Mouse (Mus musculus): ENCODE data around the gene Adh6b.
"Not testable (repeated sequence)": the region's sequence is repeated elsewhere in the genome, so short reads cannot be mapped to it uniquely, and the experiment has no call there.

The Adh6b gene

DNA sequence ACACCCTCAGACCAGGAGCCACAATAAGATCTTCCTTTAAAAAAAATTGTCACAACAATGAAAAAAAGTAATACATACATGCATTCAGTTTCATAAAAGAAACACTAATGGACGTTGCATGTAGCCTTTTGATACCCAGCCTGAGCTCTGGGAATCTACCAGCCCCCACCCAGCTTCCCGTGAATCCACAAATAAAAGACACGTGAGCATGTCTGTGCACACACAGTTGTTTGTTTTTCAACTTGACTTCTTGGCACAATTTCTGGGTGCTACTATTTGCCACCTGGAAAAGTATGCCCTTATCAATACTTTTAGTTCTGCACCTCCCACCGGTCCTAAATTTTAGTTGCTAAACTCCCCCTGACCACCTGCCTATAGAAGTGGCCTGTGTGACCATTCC, 19.1 kb downstream of the Adh6b start:
- DNase-seq (ENCODE audit: low read depth): no peak

- DNase-seq (ENCODE audit: low read depth): no peak
These were observed 21.3 kb downstream of the Adh6b start for GRCm38 (mm10) chr3:138362920-138363319.

DNA sequence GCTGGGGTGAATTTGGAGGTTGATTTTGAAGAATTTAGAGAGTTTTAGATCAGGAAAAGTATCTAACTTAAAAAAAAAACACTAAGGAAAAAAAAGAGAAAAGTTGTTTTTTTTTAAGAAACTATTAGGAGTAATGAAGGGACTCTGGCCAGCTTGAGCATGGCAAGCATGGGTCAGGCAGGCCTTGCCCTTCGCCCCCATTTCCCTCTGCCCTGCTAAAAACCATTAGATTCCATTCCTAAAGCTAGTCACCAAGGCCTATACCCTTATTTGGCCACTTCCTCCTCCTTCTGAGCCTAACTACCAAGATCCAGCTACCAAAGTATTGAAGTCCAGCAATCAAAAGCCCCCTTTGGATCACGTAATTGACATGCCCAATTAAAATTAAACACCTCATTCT, 24.6 kb downstream of the Adh6b start:
- DNase-seq (ENCODE audit: low read depth): no peak

DNA sequence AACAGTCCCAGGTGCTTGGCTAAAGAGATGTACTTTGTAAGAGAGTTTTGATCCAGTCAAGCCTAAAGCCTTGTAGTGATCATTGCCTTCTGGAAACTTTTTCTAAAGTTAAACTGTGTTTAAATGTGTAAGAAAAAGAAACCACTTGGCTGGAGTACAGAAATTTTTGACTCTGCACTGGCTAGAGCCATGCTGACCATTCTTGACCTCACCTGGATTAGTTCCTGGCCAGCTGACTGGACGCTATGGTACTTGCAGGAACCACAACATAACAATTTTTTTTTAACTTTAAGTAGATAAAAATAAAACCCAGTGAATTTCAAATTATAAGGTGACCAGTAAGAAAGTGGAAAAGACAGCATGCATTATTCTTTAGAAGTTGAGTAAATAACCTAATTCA, 28.0 kb downstream of the Adh6b start:
- no peak for DNase-seq (ENCODE audit: low read depth)

- DNase-seq (ENCODE audit: low read depth): not testable (repeated sequence)
These were observed 28.7 kb downstream of the Adh6b start for GRCm38 (mm10) chr3:138370289-138370688.

- DNase-seq (ENCODE audit: low read depth): no peak
These were observed 32.3 kb downstream of the Adh6b start for GRCm38 (mm10) chr3:138373920-138374319.

DNA sequence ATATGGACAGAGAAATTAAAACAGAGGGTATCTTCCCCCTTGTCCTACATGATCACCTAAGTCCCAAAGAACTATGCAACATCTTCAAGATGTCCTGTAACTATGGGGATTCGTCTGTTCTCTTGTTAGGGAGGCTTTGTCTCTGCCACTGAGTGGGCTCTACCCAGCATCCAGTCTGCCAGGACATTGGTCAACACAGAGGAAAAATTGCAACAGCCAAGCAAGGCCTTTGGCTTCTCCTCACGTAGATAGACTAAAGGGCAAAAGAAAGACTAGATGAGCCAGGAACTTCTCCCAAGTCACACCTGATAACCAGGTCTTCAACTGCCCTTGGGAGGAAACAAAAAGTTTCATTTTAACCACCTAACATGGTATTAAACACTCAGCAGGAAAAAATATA, 33.6 kb downstream of the Adh6b start:
- no peak for DNase-seq (ENCODE audit: low read depth)

DNA sequence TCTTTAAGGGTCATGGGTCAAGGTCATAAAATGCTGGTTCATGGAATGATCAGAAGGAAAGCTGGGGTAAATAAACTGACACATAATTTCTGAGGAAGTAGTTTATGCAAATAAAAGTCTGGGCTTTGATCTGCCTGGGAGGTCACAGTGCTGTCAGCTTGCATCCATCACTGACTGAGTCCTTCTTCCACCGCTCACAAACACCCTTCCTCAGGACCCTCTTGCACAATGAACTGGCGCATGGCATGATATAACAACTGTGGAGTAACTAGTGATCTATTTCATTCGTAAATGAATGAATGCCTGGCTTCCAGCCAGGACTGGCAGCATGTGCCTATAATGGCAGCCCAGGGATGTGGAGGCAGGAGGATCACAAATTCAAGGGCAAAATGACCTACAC, 39.6 kb downstream of the Adh6b start:
- DNase-seq (ENCODE audit: low read depth): no peak

DNA sequence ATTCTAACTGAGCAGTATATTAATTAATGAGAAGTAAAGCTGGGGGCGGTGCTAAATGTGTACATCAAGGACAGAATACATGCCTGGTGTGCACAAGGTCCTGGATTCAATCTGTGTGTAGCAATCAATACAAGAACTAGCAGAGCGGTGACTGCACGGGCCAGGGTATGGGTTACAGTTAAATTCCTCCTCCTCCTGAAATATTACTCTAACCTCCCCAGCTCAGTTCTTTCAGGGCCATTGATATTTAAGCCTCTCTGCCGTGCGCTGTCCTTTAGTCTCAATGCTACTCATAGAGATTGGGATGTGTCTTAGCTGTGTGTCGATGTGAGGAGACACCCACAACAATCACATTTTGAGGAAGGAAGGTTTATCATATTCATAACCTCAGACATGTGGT, 45.6 kb downstream of the Adh6b start:
- no peak for DNase-seq (ENCODE audit: low read depth)

GRCm38 (mm10) chr3:138404872-138405271, 63.3 kb downstream of the Adh6b start:
- no peak for DNase-seq (ENCODE audit: low read depth)

- DNase-seq (ENCODE audit: low read depth): no peak
These were observed 63.8 kb downstream of the Adh6b start for GRCm38 (mm10) chr3:138405341-138405740.

DNA sequence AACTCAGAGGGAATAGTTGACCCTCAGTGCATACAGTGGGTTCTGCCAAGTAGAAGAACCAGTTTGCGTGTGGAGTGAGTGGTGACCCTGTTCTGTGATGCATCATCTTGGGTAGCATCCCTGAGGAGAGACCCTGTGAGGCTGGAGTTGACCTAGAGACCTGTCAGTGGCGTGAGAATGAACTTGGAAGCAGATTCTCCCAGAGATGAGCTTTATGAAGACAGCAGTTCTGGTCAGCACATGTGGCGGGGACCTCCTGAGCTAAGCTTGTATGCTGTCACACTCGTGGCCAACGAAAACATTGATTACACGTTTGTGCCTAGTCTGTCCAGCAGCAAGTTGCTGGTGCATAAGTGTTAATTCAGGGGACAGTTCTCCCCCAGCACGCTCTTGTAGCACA, 64.3 kb downstream of the Adh6b start:
- no peak for DNase-seq (ENCODE audit: low read depth)

GRCm38 (mm10) chr3:138407920-138408319, 66.3 kb downstream of the Adh6b start:
- DNase-seq (ENCODE audit: low read depth): no peak
